Mouse (Mus musculus) left cerebral cortex, postnatal 4 days (tissue): ENCODE results near the gene Pacsin1. TPM values are rescaled to one million over a fixed set of nuclear protein-coding genes. Genes with fewer than 3 reads are reported as not detected.

Source experiments
- DNase-seq: peaks from one replicate; pipeline ENCODE4 v3.0.0-alpha.2; 2022
- intact Hi-C: fragments of 180-260 bp; cut with DNase I; formaldehyde crosslinking; loops from one replicate; pipeline ENCODE4 v1.15.1; 2025
- total RNA-seq, 2 experiments: library from RNA; stranded (reverse); gene quantifications; 2 replicates each; pipeline ENCODE4 v1.2.3; 2021

Pacsin1 gene
- total RNA-seq, 2 experiments from 2014 or later: 66.7 to 77.1 TPM

GRCm38 (mm10) chr17:27718250-27718649 is 62.9 kb downstream of the Pacsin1 start:
- intact Hi-C loops: no loop called here
- DNase-seq: peak; percentile 62

GRCm38 (mm10) chr17:27719663-27720062 is 64.4 kb downstream of the Pacsin1 start:
- intact Hi-C loops: no loop called here
- no peak for DNase-seq

GRCm38 (mm10) chr17:27720326-27720725 is 65.0 kb downstream of the Pacsin1 start:
- intact Hi-C loops: no loop called here
- no peak for DNase-seq

GRCm38 (mm10) chr17:27721125-27721664 is 65.9 kb downstream of the Pacsin1 start:
- intact Hi-C loops: no loop called here
- DNase-seq: peak; percentile 92

GRCm38 (mm10) chr17:27724327-27724726 is 69.0 kb downstream of the Pacsin1 start:
- intact Hi-C loops: no loop called here
- DNase-seq: no peak

GRCm38 (mm10) chr17:27725011-27725410 is 69.7 kb downstream of the Pacsin1 start:
- DNase-seq: no peak
- intact Hi-C loops: no loop called here

- intact Hi-C loops: no loop called here
- no peak for DNase-seq
Observed at GRCm38 (mm10) chr17:27725412-27725811, 70.1 kb downstream of the Pacsin1 start.

- DNase-seq: no peak
- intact Hi-C loops: no loop called here
Observed at GRCm38 (mm10) chr17:27726527-27726926, 71.2 kb downstream of the Pacsin1 start.

GRCm38 (mm10) chr17:27728770-27729169 is 73.5 kb downstream of the Pacsin1 start, which contains the start of gene Spdef:
Gene Spdef (minus strand): TSS chr17:27728955.
- intact Hi-C loops: no loop called here
- DNase-seq: no peak

GRCm38 (mm10) chr17:27732152-27732551 is 76.8 kb downstream of the Pacsin1 start:
- DNase-seq: no peak
- intact Hi-C loops: no loop called here

GRCm38 (mm10) chr17:27732694-27733093 is 77.4 kb downstream of the Pacsin1 start:
- intact Hi-C loops: no loop called here

GRCm38 (mm10) chr17:27734344-27735073 is 79.2 kb downstream of the Pacsin1 start:
- intact Hi-C loops: no loop called here
- no peak for DNase-seq

More at GRCm38 (mm10) chr17:27732694-27733093, 77.4 kb downstream of the Pacsin1 start:
- DNase-seq: no peak

- intact Hi-C loops: no loop called here
Observed at GRCm38 (mm10) chr17:27740961-27741360, 85.7 kb downstream of the Pacsin1 start.

GRCm38 (mm10) chr17:27746446-27746845 is 91.1 kb downstream of the Pacsin1 start:
- peak; percentile 41 for DNase-seq
- intact Hi-C loops: no loop called here

More at GRCm38 (mm10) chr17:27740961-27741360, 85.7 kb downstream of the Pacsin1 start:
- no peak for DNase-seq

GRCm38 (mm10) chr17:27748123-27748522 is 92.8 kb downstream of the Pacsin1 start:
- intact Hi-C loops: no loop called here
- DNase-seq: no peak

- intact Hi-C loops: no loop called here
- peak; percentile 29 for DNase-seq
Observed at GRCm38 (mm10) chr17:27750451-27750942, 95.2 kb downstream of the Pacsin1 start.

GRCm38 (mm10) chr17:27751314-27752202 is 96.2 kb downstream of the Pacsin1 start:
- DNase-seq: no peak
- intact Hi-C loops: no loop called here

- intact Hi-C loops: loop anchor here (5.0 kb wide), 1 partner anchor 123 kb away; the partner anchor contains the start of genes RPS10-NUDT3 and Rps10
Observed at GRCm38 (mm10) chr17:27760169-27760568, 104.9 kb downstream of the Pacsin1 start.

More at GRCm38 (mm10) chr17:27760169-27760568, 104.9 kb downstream of the Pacsin1 start:
- no peak for DNase-seq
